Mouse (Mus musculus): ENCODE data around the gene Rplp2.

Gene Rplp2

GRCm38 (mm10) chr7:141483114-141483653 lies 36.0 kb downstream of the Rplp2 start:
- no peak for DNase-seq (ENCODE audit: low spot score in 2 of 2)

- DNase-seq (ENCODE audit: low spot score in 2 of 2) = no peak
These were observed 37.3 kb downstream of the Rplp2 start for GRCm38 (mm10) chr7:141484186-141485120.

GRCm38 (mm10) chr7:141485186-141485585 lies 38.0 kb downstream of the Rplp2 start:
- DNase-seq (ENCODE audit: low spot score in 2 of 2) = no peak

- no peak for DNase-seq (ENCODE audit: low spot score in 2 of 2)
These were observed 38.4 kb downstream of the Rplp2 start for GRCm38 (mm10) chr7:141485606-141486005.

GRCm38 (mm10) chr7:141486239-141486638 lies 39.1 kb downstream of the Rplp2 start:
- no peak for DNase-seq (ENCODE audit: low spot score in 2 of 2)

- DNase-seq (ENCODE audit: low spot score in 2 of 2) = no peak
These were observed 40.0 kb downstream of the Rplp2 start for GRCm38 (mm10) chr7:141487141-141487540.

- no peak for DNase-seq (ENCODE audit: low spot score in 2 of 2)
These were observed 44.0 kb downstream of the Rplp2 start for GRCm38 (mm10) chr7:141491151-141491550.

GRCm38 (mm10) chr7:141492738-141493137 lies 45.6 kb downstream of the Rplp2 start:
- DNase-seq (ENCODE audit: low spot score in 2 of 2) = no peak

GRCm38 (mm10) chr7:141493729-141494128 lies 46.6 kb downstream of the Rplp2 start:
- DNase-seq (ENCODE audit: low spot score in 2 of 2) = no peak

- no peak for DNase-seq (ENCODE audit: low spot score in 2 of 2)
These were observed 48.2 kb downstream of the Rplp2 start for GRCm38 (mm10) chr7:141495379-141495778.

- DNase-seq (ENCODE audit: low spot score in 2 of 2) = no peak
These were observed 48.8 kb downstream of the Rplp2 start for GRCm38 (mm10) chr7:141495940-141496339.

GRCm38 (mm10) chr7:141497600-141497999 lies 50.4 kb downstream of the Rplp2 start:
- no peak for DNase-seq (ENCODE audit: low spot score in 2 of 2)

Measured in natural killer cell, adult 2 months (primary cell).